Mouse (Mus musculus) frontal cortex, adult 2 months (tissue): ENCODE results near the gene Gon4l. TPM values are rescaled to one million over a fixed set of nuclear protein-coding genes. Genes with fewer than 3 reads are reported as not detected.

Source experiments
- polyA plus RNA-seq: library from polyadenylated mRNA; depleted of rRNA; stranded (reverse); fragments of >200 nt; gene quantifications from 2 replicates; pipeline ENCODE4 v1.2.3, GENCODE M21; 2012; rRNA removed

The Gon4l gene
- polyA plus RNA-seq, 1 experiment, result 33.3 TPM

Other genes with a start within 250 kb of the Gon4l start
- 185 and 212 TPM in 2 replicates for gene Arhgef2, start 229.3 kb upstream of the Gon4l start, polyA plus RNA-seq
- not detected in 2 replicates for gene Rxfp4, start 182.1 kb upstream of the Gon4l start, polyA plus RNA-seq
- 75.8 and 82.0 TPM in 2 replicates for gene Khdc4, start 149.4 kb upstream of the Gon4l start, polyA plus RNA-seq
- 60.9 and 63.1 TPM in 2 replicates for gene Rit1, start 118.4 kb upstream of the Gon4l start, polyA plus RNA-seq
- gene Syt11, start 60.1 kb upstream of the Gon4l start, polyA plus RNA-seq, result 374 and 395 TPM in 2 replicates
- gene Msto1, start 78.8 kb downstream of the Gon4l start, polyA plus RNA-seq, result 34.7 and 36.8 TPM in 2 replicates
- 31.4 and 33.0 TPM in 2 replicates for gene Ash1l, start 115.4 kb downstream of the Gon4l start, polyA plus RNA-seq
- 114 and 120 TPM in 2 replicates for gene Dap3, start 116.0 kb downstream of the Gon4l start, polyA plus RNA-seq